Mouse (Mus musculus) R1 (cell line): ENCODE measurements around the gene Gm20683.
"Not testable (repeated sequence)": the region's sequence is repeated elsewhere in the genome, so short reads cannot be mapped to it uniquely, and the experiment has no call there.

Experiments used
- DNase-seq: peaks from one replicate; pipeline ENCODE4 v3.0.0-alpha.2; 2018; ENCODE audit warnings: low read depth, low spot score

The Gm20683 gene

GRCm38 (mm10) chr17:25827546-25828222 is 13.9 kb downstream of the Gm20683 start:
- DNase-seq, result no peak

- DNase-seq, result no peak
Measured at GRCm38 (mm10) chr17:25827011-25827410, 14.6 kb downstream of the Gm20683 start.

GRCm38 (mm10) chr17:25825984-25826570 is 15.5 kb downstream of the Gm20683 start:
- DNase-seq, result no peak

GRCm38 (mm10) chr17:25825311-25825710 is 16.3 kb downstream of the Gm20683 start:
- DNase-seq, result no peak

GRCm38 (mm10) chr17:25824362-25825142 is 17.0 kb downstream of the Gm20683 start:
- peak; percentile 50 for DNase-seq

- peak; percentile 96 for DNase-seq
Measured at GRCm38 (mm10) chr17:25823452-25823851, 18.1 kb downstream of the Gm20683 start, which contains the start of gene Wdr24. Gene Wdr24 (plus strand): TSS chr17:25823627.

- DNase-seq, result peak; percentile 82
Measured at GRCm38 (mm10) chr17:25818851-25819780, 22.4 kb downstream of the Gm20683 start.

GRCm38 (mm10) chr17:25817662-25818061 is 23.9 kb downstream of the Gm20683 start:
- no peak for DNase-seq

- DNase-seq, result peak; percentile 91
Measured at GRCm38 (mm10) chr17:25813471-25813870, 28.1 kb downstream of the Gm20683 start.

GRCm38 (mm10) chr17:25810890-25811289 is 30.7 kb downstream of the Gm20683 start:
- no peak for DNase-seq

GRCm38 (mm10) chr17:25809606-25810340 is 31.8 kb downstream of the Gm20683 start:
- no peak for DNase-seq

- DNase-seq, result peak; percentile 92
Measured at GRCm38 (mm10) chr17:25808789-25809605, 32.6 kb downstream of the Gm20683 start, which contains the start of gene Fbxl16. Gene Fbxl16 (plus strand): TSS chr17:25809085.

GRCm38 (mm10) chr17:25808028-25808427 is 33.5 kb downstream of the Gm20683 start:
- DNase-seq, result no peak

- DNase-seq, result not testable (repeated sequence)
Measured at GRCm38 (mm10) chr17:25807452-25807851, 34.1 kb downstream of the Gm20683 start.

- no peak for DNase-seq
Measured at GRCm38 (mm10) chr17:25806507-25806906, 35.1 kb downstream of the Gm20683 start.

GRCm38 (mm10) chr17:25802825-25803517 is 38.6 kb downstream of the Gm20683 start:
- peak; percentile 59 for DNase-seq

- peak; percentile 84 for DNase-seq
Measured at GRCm38 (mm10) chr17:25801029-25801428, 40.5 kb downstream of the Gm20683 start.

GRCm38 (mm10) chr17:25796951-25797369 is 44.6 kb downstream of the Gm20683 start, which contains the start of gene Metrn:
Gene Metrn (minus strand): TSS chr17:25797136.
- peak; percentile 90 for DNase-seq

- DNase-seq, result peak; percentile 32
Measured at GRCm38 (mm10) chr17:25796211-25796771, 45.3 kb downstream of the Gm20683 start.
